Mouse (Mus musculus) MEL (cell line): ENCODE measurements at regions not wholly inside any gene's neighbourhood (a gene's known extent, or its start where the extent isn't known, plus 50 kb on each side); places are given as distances from the start of the nearest gene placed in this dataset.

ENCODE experiments used
- BHLHE40 ChIP-seq: IDR thresholded peaks from 2 replicates; pipeline ENCODE4 v1.6.1; 2012; ENCODE audit warnings: low read depth, mild to moderate bottlenecking, inconsistent platforms, low read length, improper control_type of control experiment, borderline replicate concordance
- CHD2 ChIP-seq: IDR thresholded peaks from 2 replicates; pipeline ENCODE4 v1.6.1; 2011; ENCODE audit warnings: low read length, improper control_type of control experiment
- CTCF ChIP-seq, 3 experiments: IDR thresholded peaks in 2 of 3; conservative IDR thresholded peaks in 1 of 3; 2 replicates each; pipeline ENCODE4 v1.5.1; 2011 to 2012; ENCODE audit warnings: low read length in 3 of 3, low read depth in 2 of 3, mild to moderate bottlenecking in 2 of 3, improper control_type of control experiment in 1 of 3, inconsistent platforms in 1 of 3, mixed read lengths in 1 of 3, moderate library complexity in 1 of 3; ENCODE audit not compliant: control insufficient read depth in 1 of 3, insufficient read depth in 1 of 3, poor library complexity in 1 of 3, severe bottlenecking in 1 of 3
- E2F4 ChIP-seq: IDR thresholded peaks from 2 replicates; pipeline ENCODE4 v1.6.1; 2011; ENCODE audit warnings: low read depth, low read length, improper control_type of control experiment, borderline replicate concordance
- GATA1 ChIP-seq: IDR thresholded peaks from 2 replicates; pipeline ENCODE4 v1.6.1; 2011; ENCODE audit warnings: low read depth, low read length, improper control_type of control experiment
- KAT2A ChIP-seq: conservative IDR thresholded peaks from 2 replicates; pipeline ENCODE4 v1.6.1; 2012; ENCODE audit warnings: low read depth, low read length, improper control_type of control experiment, inconsistent platforms
- MAZ ChIP-seq: IDR thresholded peaks from 2 replicates; pipeline ENCODE4 v1.6.1; 2012; ENCODE audit warnings: low read depth, mild to moderate bottlenecking, inconsistent platforms, low read length, improper control_type of control experiment
- NRF1 ChIP-seq: IDR thresholded peaks from 2 replicates; pipeline ENCODE4 v1.6.1; 2014; ENCODE audit warnings: low read depth, mild to moderate bottlenecking, inconsistent platforms, low read length, improper control_type of control experiment, moderate library complexity; ENCODE audit not compliant: poor library complexity, insufficient read depth, severe bottlenecking
- POLR2A ChIP-seq, 2 experiments: IDR thresholded peaks; 2 replicates each; pipeline ENCODE4 v1.6.1; 2011 to 2012; ENCODE audit warnings: low read length in 2 of 2, mild to moderate bottlenecking in 2 of 2, control low read depth in 1 of 2, improper control_type of control experiment in 1 of 2, low read depth in 1 of 2, moderate library complexity in 1 of 2; ENCODE audit not compliant: control insufficient read depth in 1 of 2, insufficient read depth in 1 of 2, poor library complexity in 1 of 2
- POLR2AphosphoS5 ChIP-seq: IDR thresholded peaks from 2 replicates; pipeline ENCODE4 v1.6.1; 2012; ENCODE audit warnings: low read depth, borderline replicate concordance, mild to moderate bottlenecking, inconsistent platforms, low read length, moderate library complexity, mixed read lengths
- SIN3A ChIP-seq: IDR thresholded peaks from 2 replicates; pipeline ENCODE4 v1.6.1; 2012; ENCODE audit warnings: low read length, improper control_type of control experiment, inconsistent platforms
- USF2 ChIP-seq, 2 experiments: IDR thresholded peaks; 2 replicates each; pipeline ENCODE4 v1.6.1; 2011 to 2012; ENCODE audit warnings: improper control_type of control experiment in 2 of 2, low read length in 2 of 2, borderline replicate concordance in 1 of 2, inconsistent platforms in 1 of 2, low read depth in 1 of 2, mild to moderate bottlenecking in 1 of 2; ENCODE audit not compliant: insufficient read depth in 1 of 2
- ZKSCAN1 ChIP-seq: IDR thresholded peaks from 2 replicates; pipeline ENCODE4 v1.6.1; 2012; ENCODE audit warnings: low read depth, mild to moderate bottlenecking, inconsistent platforms, low read length, improper control_type of control experiment, moderate library complexity
- ZNF384 ChIP-seq: IDR thresholded peaks from 2 replicates; pipeline ENCODE4 v1.6.1; 2012; ENCODE audit warnings: low read depth, mild to moderate bottlenecking, inconsistent platforms, low read length, improper control_type of control experiment

DNA sequence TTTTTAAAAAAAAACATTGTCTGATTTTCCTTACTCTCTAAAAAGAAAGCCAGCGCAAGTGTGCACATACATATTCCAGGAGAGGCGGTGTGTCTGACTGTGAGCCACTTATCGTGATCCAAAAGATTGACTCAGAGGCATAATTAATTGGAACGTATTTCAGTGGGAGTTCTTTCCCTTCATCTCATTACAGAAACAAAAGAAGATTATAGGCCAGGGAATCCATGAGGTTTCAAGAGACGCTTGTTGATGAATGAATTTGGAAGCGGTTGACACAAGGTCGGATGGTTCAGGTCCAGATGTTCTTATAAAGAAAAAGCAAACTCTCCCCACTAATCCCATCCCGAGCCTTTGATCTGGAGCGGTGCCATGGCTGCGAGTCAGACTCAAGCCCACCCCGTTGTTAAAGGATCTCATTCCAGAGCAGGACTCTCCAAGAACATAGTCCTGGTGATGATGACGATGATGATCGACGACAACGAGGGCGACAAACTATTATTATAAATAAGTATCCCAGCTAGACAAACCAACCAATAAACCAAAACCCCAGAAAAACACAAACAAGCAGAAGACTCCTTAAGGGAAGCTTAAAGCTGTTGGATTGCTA lies 240.1 kb upstream of the Habp2 start:
- TF ChIP-seq CTCF (IDR thresholded peaks at IDR 0.05 in 2 of 3, conservative IDR thresholded peaks at IDR 0.05 in 1 of 3; ENCODE audit: control insufficient read depth in 1 of 3, insufficient read depth in 1 of 3, low read depth in 2 of 3, low read length in 3 of 3, poor library complexity in 1 of 3, severe bottlenecking in 1 of 3) (no peak), E2F4 (no peak), SIN3A (no peak), GATA1 (no peak), ZKSCAN1 (no peak), POLR2AphosphoS5 (no peak), BHLHE40 (no peak), ZNF384 (no peak), POLR2A (IDR thresholded peaks at IDR 0.05; ENCODE audit: control insufficient read depth in 1 of 2, insufficient read depth in 1 of 2, low read depth in 1 of 2, low read length in 2 of 2, poor library complexity in 1 of 2) (no peak), NRF1 (no peak), USF2 (IDR thresholded peaks at IDR 0.05; ENCODE audit: borderline replicate concordance in 1 of 2, insufficient read depth in 1 of 2, low read depth in 1 of 2, low read length in 2 of 2) (no peak), KAT2A (no peak), CHD2 (no peak), MAZ (no peak)
